Mouse (Mus musculus) lung, embryonic 16.5 days (tissue): ENCODE measurements around the gene Mog. TPM values are rescaled to one million over a fixed set of nuclear protein-coding genes. Genes with fewer than 3 reads are reported as not detected.
"Not testable (repeated sequence)": the region's sequence is repeated elsewhere in the genome, so short reads cannot be mapped to it uniquely, and the experiment has no call there.

Source experiments
- ATAC-seq: fragments of 200-750 bp; cut with Nextera tagmentation; 2 replicates; pipeline ENCODE4 v1.8.0; 2017; ENCODE audit warnings: low read depth, mild to moderate bottlenecking, moderate library complexity
- H3K27ac ChIP-seq: fragments of 300-500 bp; sonication (generic); 2 replicates; pipeline ENCODE4 v1.5.1; 2014; ENCODE audit warnings: mild to moderate bottlenecking, control low read depth, low read length
- H3K27me3 ChIP-seq: fragments of 300-500 bp; sonication (generic); 2 replicates; pipeline ENCODE4 v1.6.1; 2014; ENCODE audit warnings: low read depth, low read length, mixed read lengths; ENCODE audit not compliant: control insufficient read depth, insufficient read depth
- H3K36me3 ChIP-seq: fragments of 300-500 bp; sonication (generic); 2 replicates; pipeline ENCODE4 v1.6.1; 2014; ENCODE audit warnings: low read length; ENCODE audit not compliant: control insufficient read depth, insufficient read depth
- H3K4me1 ChIP-seq: fragments of 300-500 bp; sonication (generic); replicated peaks from 2 replicates; pipeline ENCODE4 v1.6.1; 2014; ENCODE audit warnings: low read length, mixed read lengths; ENCODE audit not compliant: control insufficient read depth, insufficient read depth
- H3K4me2 ChIP-seq: fragments of 300-500 bp; sonication (generic); 2 replicates; pipeline ENCODE4 v1.6.1; 2014; ENCODE audit warnings: low read depth, low read length, control low read depth
- H3K4me3 ChIP-seq: fragments of 300-500 bp; sonication (generic); 2 replicates; pipeline ENCODE4 v1.5.1; 2014; ENCODE audit warnings: mild to moderate bottlenecking, low read length, control low read depth
- H3K9ac ChIP-seq: fragments of 300-500 bp; sonication (generic); 2 replicates; pipeline ENCODE4 v1.6.1; 2014; ENCODE audit warnings: low read length, control low read depth
- H3K9me3 ChIP-seq: fragments of 300-500 bp; sonication (generic); 2 replicates; pipeline ENCODE4 v1.6.1; 2016; ENCODE audit warnings: low read length; ENCODE audit not compliant: control insufficient read depth
- WGBS: fragments of 180-500 bp; shearing (Covaris S2); extraction: QIAGEN DNeasy Blood & Tissue Kit; methylation state at CpG from one replicate; pipeline ENCODE4 v1.1.7; 2014; 5-methylcytosine and 5-hydroxymethylcytosine counted together
- polyA plus RNA-seq: library from polyadenylated mRNA; unstranded; fragments of >200 nt; fragmentation: Nextera tagmentation; extraction: Ambion mirVana; gene quantifications from 2 replicates; pipeline ENCODE4 v1.2.1, GENCODE M21; 2015

Gene Mog
- polyA plus RNA-seq, 1 experiment from 2014 or later = 0.11 TPM

- no peaks in the 10 kb centered on the region for H3K27me3 ChIP-seq
- no peak overlapping the region for H3K4me3 ChIP-seq
- H3K27ac ChIP-seq = no peak overlapping the region
- H3K4me2 ChIP-seq = no peak overlapping the region
- no peaks in the 10 kb centered on the region for H3K36me3 ChIP-seq
- H3K4me1 ChIP-seq = no peaks in the 10 kb centered on the region; the same call in 1 of the 2 replicates
- WGBS = 98% methylated on average over 4 of the region's 4 CpGs
- no peak overlapping the region for H3K9ac ChIP-seq
- no peak for ATAC-seq
- H3K9me3 ChIP-seq = no peaks in the 10 kb centered on the region
Observed at GRCm38 (mm10) chr17:37027486-37027885, 4.3 kb upstream of the Mog start.

GRCm38 (mm10) chr17:37026425-37026824, 3.2 kb upstream of the Mog start:
- Histone ChIP-seq H3K27me3 (no peaks in the 10 kb centered on the region), H3K9ac (no peak overlapping the region), H3K4me2 (no peak overlapping the region), H3K4me3 (no peak overlapping the region), H3K4me1 (no peaks in the 10 kb centered on the region; the same call in 1 of the 2 replicates), H3K36me3 (no peaks in the 10 kb centered on the region), H3K9me3 (no peaks in the 10 kb centered on the region), H3K27ac (no peak overlapping the region)
- 94% methylated on average over 2 of the region's 2 CpGs for whole genome bisulfite sequencing
- ATAC-seq = no peak

GRCm38 (mm10) chr17:37019242-37019641, 4.0 kb downstream of the Mog start:
- ATAC-seq, H3K36me3 ChIP-seq: not testable (repeated sequence)
- WGBS = 90% methylated on average over 5 of the region's 5 CpGs

GRCm38 (mm10) chr17:37018328-37018727, 4.9 kb downstream of the Mog start:
- H3K9me3 ChIP-seq = no peaks in the 10 kb centered on the region
- WGBS = 78% methylated on average over 3 of the region's 3 CpGs
- H3K36me3 ChIP-seq = no peaks in the 10 kb centered on the region
- no peak overlapping the region for H3K4me2 ChIP-seq
- H3K27ac ChIP-seq = no peak overlapping the region
- H3K4me1 ChIP-seq = no peaks in the 10 kb centered on the region
- no peaks in the 10 kb centered on the region for H3K27me3 ChIP-seq
- no peak overlapping the region for H3K4me3 ChIP-seq
- no peak for ATAC-seq
- no peak overlapping the region for H3K9ac ChIP-seq

More at GRCm38 (mm10) chr17:37019242-37019641, 4.0 kb downstream of the Mog start:
- H3K4me2 ChIP-seq, H3K9ac ChIP-seq, H3K4me3 ChIP-seq, H3K27ac ChIP-seq, H3K9me3 ChIP-seq, H3K4me1 ChIP-seq, H3K27me3 ChIP-seq: not testable (repeated sequence)

GRCm38 (mm10) chr17:37016333-37016732, 6.9 kb downstream of the Mog start:
- no peak overlapping the region for H3K4me3 ChIP-seq
- H3K9ac ChIP-seq = no peak overlapping the region
- no peaks in the 10 kb centered on the region for H3K4me1 ChIP-seq
- H3K9me3 ChIP-seq = no peaks in the 10 kb centered on the region
- no peaks in the 10 kb centered on the region for H3K36me3 ChIP-seq
- no peaks in the 10 kb centered on the region for H3K27me3 ChIP-seq
- H3K4me2 ChIP-seq = no peak overlapping the region
- H3K27ac ChIP-seq = no peak overlapping the region
- no peak for ATAC-seq

DNA sequence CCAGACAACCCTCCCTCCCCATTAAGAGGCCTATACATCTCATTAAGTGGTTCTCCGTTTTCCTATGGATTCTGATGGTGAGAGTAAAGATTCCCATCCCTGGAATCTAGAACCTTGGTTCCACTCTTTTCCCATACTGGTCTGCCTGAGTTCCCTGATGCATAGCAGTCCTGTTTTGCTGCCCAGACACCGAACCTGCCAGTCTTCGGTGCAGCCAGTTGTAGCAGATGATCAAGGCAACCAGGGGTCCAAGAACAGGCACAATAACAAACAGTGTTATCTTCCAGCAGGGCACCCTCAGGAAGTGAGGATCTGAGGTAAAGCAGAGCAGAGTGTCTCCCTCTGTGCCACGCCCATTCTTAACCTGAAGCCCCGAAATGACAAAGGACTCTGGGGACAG, 11.1 kb downstream of the Mog start:
- Histone ChIP-seq H3K9ac (no peak overlapping the region), H3K4me3 (no peak overlapping the region), H3K9me3 (no peaks in the 10 kb centered on the region), H3K27ac (no peak overlapping the region), H3K36me3 (peaks cover 26% of the 10 kb centered on the region), H3K4me1 (no peaks in the 10 kb centered on the region), H3K4me2 (no peak overlapping the region), H3K27me3 (no peaks in the 10 kb centered on the region)
- no peak for ATAC-seq
- WGBS = 58% methylated on average over 5 of the region's 5 CpGs

GRCm38 (mm10) chr17:37011719-37012118, 11.5 kb downstream of the Mog start:
- Histone ChIP-seq H3K4me1 (no peaks in the 10 kb centered on the region), H3K27me3 (no peaks in the 10 kb centered on the region), H3K27ac (no peak overlapping the region), H3K4me3 (no peak overlapping the region), H3K36me3 (peaks cover 30% of the 10 kb centered on the region), H3K9ac (no peak overlapping the region), H3K4me2 (no peak overlapping the region), H3K9me3 (no peaks in the 10 kb centered on the region)
- no peak for ATAC-seq
- 50% methylated on average over 3 of the region's 3 CpGs for WGBS

DNA sequence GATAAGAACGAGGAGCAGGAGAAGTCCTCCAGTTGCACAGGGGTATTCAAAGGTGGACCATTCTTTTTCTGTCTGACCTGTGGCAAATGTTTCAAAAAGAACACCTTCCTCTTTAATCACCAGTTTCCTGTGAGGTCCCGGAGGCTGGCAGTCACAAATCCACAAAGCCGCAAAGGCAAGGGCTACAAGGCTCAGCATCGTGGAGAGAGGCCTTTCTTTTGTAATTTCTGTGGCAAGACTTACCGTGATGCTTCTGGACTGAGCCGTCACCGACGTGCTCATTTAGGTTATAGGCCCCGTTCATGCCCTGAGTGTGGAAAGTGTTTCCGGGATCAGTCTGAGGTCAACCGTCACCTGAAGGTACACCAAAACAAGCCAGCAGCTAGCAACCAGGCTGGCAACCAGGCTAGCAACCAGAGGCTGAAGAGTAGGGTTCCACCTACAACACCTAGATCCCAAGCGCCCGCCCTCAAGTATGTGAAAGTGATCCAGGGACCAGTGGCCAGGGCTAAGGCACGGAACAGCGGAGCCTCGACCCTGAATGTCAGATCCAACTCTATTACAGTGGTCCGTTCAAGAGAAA, 13.6 kb downstream of the Mog start:
- 86% methylated on average over 17 of the region's 17 CpGs for WGBS
- H3K36me3 ChIP-seq = peaks cover 38% of the 10 kb centered on the region

GRCm38 (mm10) chr17:37008161-37008560, 15.0 kb downstream of the Mog start:
- H3K36me3 ChIP-seq = peaks cover 38% of the 10 kb centered on the region

More for the DNA sequence above, 13.6 kb downstream of the Mog start:
- no peak for ATAC-seq
- no peaks in the 10 kb centered on the region for H3K27me3 ChIP-seq
- H3K9ac ChIP-seq = no peak overlapping the region
- H3K9me3 ChIP-seq = no peaks in the 10 kb centered on the region
- no peaks in the 10 kb centered on the region for H3K4me1 ChIP-seq
- no peak overlapping the region for H3K4me2 ChIP-seq
- H3K27ac ChIP-seq = no peak overlapping the region
- H3K4me3 ChIP-seq = no peak overlapping the region

GRCm38 (mm10) chr17:37003366-37003765, 19.8 kb downstream of the Mog start:
- no peak overlapping the region for H3K27ac ChIP-seq
- H3K4me3 ChIP-seq = peak overlapping the region; percentile 77
- H3K9ac ChIP-seq = peak overlapping the region; percentile 94
- ATAC-seq = no peak
- peak overlapping the region; percentile 91 for H3K4me2 ChIP-seq
- peaks cover 4% of the 10 kb centered on the region; the same call in 1 of the 2 replicates for H3K4me1 ChIP-seq
- no peaks in the 10 kb centered on the region for H3K9me3 ChIP-seq
- no peaks in the 10 kb centered on the region for H3K27me3 ChIP-seq
- peaks cover 19% of the 10 kb centered on the region for H3K36me3 ChIP-seq
- WGBS = 26% methylated on average over 3 of the region's 4 CpGs

More at GRCm38 (mm10) chr17:37008161-37008560, 15.0 kb downstream of the Mog start:
- Histone ChIP-seq H3K4me2 (no peak overlapping the region), H3K27ac (no peak overlapping the region), H3K27me3 (no peaks in the 10 kb centered on the region), H3K9me3 (no peaks in the 10 kb centered on the region), H3K9ac (no peak overlapping the region), H3K4me3 (no peak overlapping the region), H3K4me1 (peaks cover 2% of the 10 kb centered on the region; the same call in 1 of the 2 replicates)
- WGBS = 86% methylated on average over 6 of the region's 6 CpGs
- no peak for ATAC-seq
